Mouse (Mus musculus): ENCODE data around the gene Camkk2. TPM values are rescaled to one million over a fixed set of nuclear protein-coding genes. Genes with fewer than 3 reads are reported as not detected.

Camkk2 gene
- 89.8 and 92.7 TPM in 2 replicates for polyA plus RNA-seq (2012; rRNA removed)

DNA sequence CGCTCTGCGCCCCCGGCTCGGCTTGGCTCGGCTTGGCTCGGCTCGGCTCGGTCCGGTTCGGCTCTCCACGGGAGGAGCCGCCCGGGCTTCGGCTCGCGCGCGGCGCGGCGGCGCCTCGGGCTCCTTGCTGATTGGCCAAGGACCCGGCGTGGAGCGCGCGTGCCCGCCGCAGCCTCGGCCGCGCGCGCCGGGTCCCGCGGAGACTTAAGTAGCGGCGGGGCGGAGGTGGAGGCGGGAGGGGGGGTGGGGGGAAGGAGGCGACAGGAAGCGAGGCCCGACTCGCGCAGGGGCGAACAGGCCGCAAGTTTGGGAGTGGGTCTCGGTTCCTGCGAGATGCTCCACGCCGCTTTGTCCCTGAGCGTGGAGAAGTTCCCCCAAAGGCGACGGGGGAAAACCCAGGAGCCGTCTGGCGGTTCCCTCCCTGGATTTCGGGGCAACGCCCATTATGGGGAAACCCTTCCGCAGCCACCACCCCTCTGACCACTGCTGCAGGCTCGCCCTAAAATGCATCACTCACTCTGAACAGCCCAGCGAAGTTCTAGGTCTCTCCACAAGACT lies at the start of gene Camkk2:
TSS of gene Camkk2 (minus strand) at position 133 of the 558 bp plus-strand sequence.

DNA sequence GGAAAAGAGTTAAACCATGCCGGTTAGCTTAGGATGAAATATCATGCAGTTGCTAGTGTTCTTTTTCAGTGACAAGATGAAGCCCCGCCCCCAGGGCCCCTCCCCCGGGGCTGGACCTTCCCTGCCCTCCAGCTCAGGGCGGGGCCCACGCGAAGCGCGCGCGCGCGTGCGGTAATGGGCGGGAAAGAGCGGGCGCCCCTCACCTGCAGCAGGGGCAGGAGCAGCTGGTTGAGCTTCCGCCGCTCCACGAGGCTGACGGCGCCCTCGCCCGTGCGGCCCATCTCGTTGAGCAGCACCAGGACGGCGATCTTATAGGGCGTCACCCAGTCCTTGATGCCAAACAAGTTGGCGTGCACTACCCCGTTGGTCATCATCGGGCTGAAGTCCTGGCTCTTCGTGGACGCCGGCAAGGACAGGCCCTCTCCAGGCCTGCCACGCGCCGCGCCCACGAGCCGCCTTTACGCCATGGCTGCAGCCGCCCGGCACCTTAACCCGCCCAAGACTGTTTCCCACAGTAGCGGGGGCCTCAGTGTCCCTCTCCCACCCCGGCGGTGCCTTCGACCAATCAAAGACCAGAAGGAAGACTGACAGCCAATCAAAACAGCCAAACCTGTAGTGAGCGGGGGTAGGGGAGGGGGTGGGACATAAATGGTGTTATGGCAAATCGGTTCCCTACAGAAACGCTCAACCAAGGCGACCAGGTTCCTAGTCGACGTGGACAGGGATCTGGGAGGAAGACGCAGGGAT lies 41.7 kb upstream of the Camkk2 start, which contains the start of gene Anapc5:
TSS of gene Anapc5 (minus strand) at position 563 of the 747 bp plus-strand sequence.

DNA sequence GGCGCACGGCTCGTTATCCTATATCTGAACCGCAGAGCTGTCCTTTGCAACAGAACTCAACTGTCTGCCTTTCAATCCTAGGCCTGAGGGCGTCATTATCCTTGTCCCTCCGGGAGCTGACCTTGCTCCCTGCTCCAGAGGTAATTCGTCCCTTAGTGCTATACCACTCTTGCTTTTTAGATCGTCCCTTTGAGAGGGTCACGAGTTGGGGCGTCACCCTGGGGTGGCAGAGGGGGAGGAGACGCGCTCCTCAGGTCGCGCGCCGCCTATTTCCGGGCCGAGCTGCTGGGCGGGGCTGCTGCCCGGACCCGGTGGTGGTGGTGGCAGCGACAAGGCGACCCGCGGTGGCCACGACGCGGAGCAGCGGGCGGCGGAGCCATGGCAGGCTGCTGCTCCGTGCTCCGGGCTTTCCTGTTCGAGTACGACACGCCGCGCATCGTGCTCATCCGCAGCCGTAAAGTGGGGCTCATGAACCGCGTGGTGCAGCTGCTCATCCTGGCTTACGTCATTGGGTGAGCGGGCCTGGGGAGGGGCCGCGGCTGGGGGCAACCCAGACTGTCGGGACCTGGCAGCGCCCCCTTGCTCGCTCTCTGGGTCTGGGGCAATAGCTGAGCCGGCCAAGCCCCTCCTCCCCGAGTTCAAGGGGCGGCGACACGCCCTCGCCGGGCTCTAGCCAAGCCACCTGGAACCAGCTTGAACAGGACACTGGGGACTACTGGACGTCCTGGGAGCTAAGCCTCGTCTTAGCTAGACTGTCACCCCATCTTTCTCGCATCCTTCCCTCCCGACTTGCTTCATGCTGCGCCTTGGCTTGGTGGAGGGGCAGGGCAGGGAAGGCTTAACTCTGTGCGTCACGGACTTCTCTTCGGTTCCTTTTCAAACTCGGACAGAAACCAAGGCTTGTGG lies 71.7 kb downstream of the Camkk2 start, which contains the start of gene P2rx4:
TSS of gene P2rx4 (plus strand) at position 269 of the 906 bp plus-strand sequence.

Other genes starting within 250 kb of the Camkk2 start
- 1.3 and 2.6 TPM in 2 replicates for gene Ift81, start 164.9 kb downstream of the Camkk2 start, polyA plus RNA-seq (2012; rRNA removed)
- gene P2rx7, start 135.5 kb downstream of the Camkk2 start, polyA plus RNA-seq (2012; rRNA removed) = 29.4 and 39.3 TPM in 2 replicates
- 35.8 and 44.9 TPM in 2 replicates for gene P2rx4, start 71.9 kb downstream of the Camkk2 start, polyA plus RNA-seq (2012; rRNA removed)
- 332 and 419 TPM in 2 replicates for gene Anapc5, start 41.9 kb upstream of the Camkk2 start, polyA plus RNA-seq (2012; rRNA removed)
- gene Rnf34, start 70.6 kb upstream of the Camkk2 start, polyA plus RNA-seq (2012; rRNA removed) = 9.2 and 16.0 TPM in 2 replicates
- gene Kdm2b, start 210.4 kb upstream of the Camkk2 start, polyA plus RNA-seq (2012; rRNA removed) = 31.9 and 36.7 TPM in 2 replicates
- 80.0 and 83.2 TPM in 2 replicates for gene Orai1, start 235.7 kb upstream of the Camkk2 start, polyA plus RNA-seq (2012; rRNA removed)